Mouse (Mus musculus) thymus, adult 2 months (tissue): ENCODE results near the gene Dysf.

Experiments used
- CTCF ChIP-seq: fragments of 200-500 bp; IDR thresholded peaks from 2 replicates; pipeline ENCODE4 v1.5.1; 2012; ENCODE audit warnings: mild to moderate bottlenecking, control low read depth, low read length, moderate library complexity, borderline replicate concordance; ENCODE audit not compliant: control insufficient read depth, poor library complexity, insufficient read depth; ENCODE audit errors: extremely low read depth
- POLR2A ChIP-seq: fragments of 200-500 bp; IDR thresholded peaks from 2 replicates; pipeline ENCODE4 v1.6.1; 2012; ENCODE audit warnings: mild to moderate bottlenecking, low read length, control low read depth, moderate library complexity; ENCODE audit not compliant: control insufficient read depth, poor library complexity, insufficient read depth; ENCODE audit errors: extremely low read depth

- TF ChIP-seq POLR2A (no peak), CTCF (no peak)
Observed at GRCm38 (mm10) chr6:84228786-84229185, 220.4 kb downstream of the Dysf start.
